Mouse (Mus musculus): Measurements from ENCODE around the gene Zfp827.
"Not testable (repeated sequence)": the region's sequence is repeated elsewhere in the genome, so short reads cannot be mapped to it uniquely, and the experiment has no call there.

Zfp827 gene

DNA sequence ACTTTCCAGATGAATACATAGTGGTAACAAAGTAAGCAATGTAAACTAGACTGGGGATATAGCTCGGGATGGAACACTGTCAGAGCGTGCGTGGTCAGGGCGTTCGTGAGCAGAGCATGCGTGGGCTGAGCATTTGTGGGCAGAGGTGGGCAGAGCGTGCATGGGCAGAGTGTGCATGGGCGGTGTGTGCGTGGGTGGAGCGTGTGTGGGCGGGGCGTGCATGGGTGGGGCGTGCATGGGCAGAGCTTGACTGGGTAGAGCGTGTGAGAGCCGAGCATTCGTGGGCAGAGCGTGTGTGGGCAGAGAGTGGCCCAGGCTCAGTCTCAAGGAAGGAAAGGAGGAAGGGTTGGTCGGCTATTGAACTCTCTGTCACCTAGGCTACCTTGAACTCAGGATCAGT, 84.2 kb downstream of the Zfp827 start:
- no peak for DNase-seq (ENCODE audit: low spot score in 2 of 2)

DNA sequence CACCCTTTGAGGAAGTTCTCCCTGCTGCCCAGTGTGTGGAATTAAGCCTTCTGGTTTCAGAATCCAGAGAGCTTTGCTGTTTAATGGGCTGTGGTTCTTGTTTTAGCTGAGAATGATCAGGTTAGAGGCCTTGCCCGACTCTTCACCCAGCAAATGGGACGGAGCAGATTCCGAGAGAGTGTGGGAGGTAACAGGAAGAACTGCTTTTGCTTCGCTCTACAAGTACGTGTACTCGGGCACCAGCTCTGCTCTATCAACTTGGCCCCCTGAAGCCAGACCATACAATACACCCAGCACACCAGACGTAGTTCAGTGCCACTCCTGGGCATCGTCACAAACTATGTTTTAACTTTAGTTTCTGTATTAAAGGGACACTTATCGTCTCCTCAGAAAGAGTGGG, 85.3 kb downstream of the Zfp827 start:
- DNase-seq (ENCODE audit: low spot score in 2 of 2): no peak

DNA sequence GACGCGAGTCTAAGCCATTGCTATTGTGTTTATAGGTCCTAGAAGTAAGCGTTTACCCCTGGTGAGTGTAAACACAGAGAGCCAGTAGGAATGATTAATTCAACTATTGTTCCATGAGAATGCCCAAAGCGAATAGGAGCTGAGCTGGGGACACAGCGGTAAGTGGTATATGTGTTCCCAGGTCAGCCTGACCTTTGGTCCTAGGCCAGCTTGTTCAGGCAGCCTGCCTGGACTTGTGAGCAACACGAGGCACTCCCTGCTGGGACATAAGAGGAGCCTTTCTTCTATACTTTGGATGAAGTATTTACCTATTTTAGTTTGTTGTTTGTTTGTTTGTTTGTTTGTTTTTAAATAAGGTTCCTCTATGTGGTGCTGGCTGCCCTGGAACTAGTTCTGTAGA, 86.3 kb downstream of the Zfp827 start:
- no peak for DNase-seq (ENCODE audit: low spot score in 2 of 2)

DNA sequence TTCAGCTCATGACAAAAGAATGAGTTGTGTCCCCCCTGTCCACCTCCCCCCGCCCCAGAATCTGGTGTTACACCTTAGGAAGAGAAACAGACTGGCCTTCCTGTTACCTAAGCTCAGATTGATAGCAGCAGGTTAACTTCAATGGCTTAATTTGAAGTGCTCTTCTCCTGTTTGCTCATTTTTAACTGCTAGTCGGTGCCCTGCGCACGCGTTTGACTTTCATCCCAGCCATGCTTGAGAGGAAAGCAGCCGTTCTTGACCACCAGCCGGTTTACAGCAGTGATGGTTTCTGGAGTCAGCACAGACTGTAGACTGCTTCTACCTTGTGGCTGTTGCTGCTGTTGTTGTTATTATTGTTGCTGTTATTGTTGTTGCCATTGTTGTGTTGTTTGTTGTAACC, 88.2 kb downstream of the Zfp827 start:
- no peak for DNase-seq (ENCODE audit: low spot score in 2 of 2)

DNA sequence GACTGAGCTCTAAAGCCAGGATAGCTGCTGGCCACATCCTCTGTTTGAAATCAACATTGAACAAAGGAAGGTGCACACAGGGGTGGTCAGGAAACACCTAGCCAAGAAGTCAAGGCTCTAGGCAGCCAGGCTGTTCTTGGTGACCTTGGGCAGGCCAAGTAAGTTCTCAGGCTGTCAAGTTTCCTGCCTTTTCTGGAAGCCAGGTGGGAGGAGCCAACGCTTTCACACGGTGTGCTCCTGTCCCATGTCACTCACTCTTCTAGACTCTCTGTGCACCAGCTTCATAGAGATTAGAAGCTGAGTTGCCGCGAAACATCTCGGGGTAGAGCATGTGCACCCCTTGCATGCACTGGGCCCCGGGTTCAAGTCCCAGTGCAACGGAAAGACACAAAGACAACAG, 89.5 kb downstream of the Zfp827 start:
- no peak for DNase-seq (ENCODE audit: low spot score in 2 of 2)

DNA sequence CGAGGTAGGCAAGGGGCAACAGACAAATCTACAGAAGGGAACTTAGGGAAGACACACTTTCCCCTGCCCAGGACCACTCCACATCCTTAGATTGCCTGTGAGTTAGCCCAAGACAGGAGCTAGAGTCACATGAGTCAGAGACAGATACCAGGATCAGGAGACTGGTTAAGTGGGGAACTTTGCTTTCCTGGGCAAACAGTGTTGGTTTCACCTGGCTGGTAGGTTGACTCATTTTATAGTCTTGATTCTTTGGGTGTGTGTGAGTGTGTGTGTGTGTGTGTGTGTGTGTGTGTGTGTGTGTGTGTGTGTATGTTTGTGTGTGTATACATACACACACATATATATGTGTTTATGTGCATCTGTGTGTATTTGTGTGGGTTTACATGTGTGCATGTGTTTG, 93.4 kb downstream of the Zfp827 start:
- DNase-seq (ENCODE audit: low spot score in 2 of 2): no peak

DNA sequence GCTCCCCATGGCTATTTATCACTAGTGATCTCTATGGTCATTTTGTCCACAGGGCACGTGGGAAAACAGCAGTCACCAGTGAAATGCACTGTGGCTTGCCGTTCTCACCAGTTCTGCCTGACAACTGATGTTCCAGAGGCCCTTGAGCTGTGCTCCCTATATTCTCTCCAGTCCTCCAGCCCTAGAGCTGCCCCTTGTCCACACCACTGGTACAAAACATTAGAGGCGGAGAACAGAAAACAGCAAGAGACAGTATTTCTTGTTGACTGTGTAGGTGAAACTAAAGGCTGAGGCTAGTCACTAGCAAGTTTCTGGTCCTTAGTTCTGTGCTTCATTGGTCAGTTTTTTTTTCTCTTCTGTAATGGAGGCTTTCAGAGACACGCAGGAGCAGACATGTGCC, 96.0 kb downstream of the Zfp827 start:
- DNase-seq (ENCODE audit: low spot score in 2 of 2): no peak

DNA sequence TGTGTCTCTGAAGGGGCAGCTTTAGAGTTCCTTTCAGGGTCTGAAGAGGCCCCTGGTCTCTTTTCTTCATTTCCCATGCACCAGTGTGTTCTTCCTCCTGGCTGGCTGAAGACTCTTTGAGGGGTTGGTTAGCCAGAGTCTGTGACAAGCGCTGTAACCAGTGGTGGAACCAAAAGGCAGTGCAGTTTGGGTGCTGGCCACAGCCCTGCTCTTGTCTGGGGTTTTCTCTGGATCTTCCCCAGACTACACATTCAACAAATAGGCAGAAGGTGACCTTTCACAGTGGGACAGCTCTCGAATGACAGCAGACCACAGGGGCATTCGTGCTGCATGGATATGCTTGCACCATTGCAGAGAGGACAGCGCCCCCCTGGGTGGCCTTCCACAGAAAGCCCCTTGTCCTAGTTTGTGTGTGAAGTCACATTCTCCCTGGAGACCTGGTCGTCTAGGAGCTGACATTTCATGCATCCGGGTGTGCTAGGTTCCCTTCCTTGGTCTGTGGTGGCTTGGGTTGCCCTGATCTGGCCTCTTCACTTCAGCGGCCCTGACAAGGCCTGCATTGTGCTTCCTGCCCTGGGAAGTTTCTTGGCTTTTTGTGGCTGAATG, 99.1 kb downstream of the Zfp827 start:
- DNase-seq (ENCODE audit: low spot score in 2 of 2): no peak

DNA sequence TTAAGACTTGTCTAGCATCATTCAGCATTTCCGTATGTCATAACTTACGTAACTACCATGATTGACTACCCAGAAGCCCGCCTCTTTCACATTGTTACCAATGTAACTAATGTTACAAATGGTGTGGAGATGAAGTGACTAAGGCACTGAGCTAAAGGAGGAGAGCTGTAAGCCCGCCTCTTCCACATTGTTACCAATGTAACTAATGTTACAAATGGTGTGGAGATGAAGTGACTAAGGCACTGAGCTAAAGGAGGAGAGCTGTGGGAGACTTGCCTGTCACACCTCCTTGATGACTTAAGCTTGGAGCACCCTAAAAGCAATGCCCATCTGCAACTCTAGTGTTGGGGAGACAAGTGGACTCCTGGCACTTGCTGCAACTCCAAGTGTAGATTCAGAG, 100.3 kb downstream of the Zfp827 start:
- not testable (repeated sequence) for DNase-seq (ENCODE audit: low spot score in 2 of 2)

DNA sequence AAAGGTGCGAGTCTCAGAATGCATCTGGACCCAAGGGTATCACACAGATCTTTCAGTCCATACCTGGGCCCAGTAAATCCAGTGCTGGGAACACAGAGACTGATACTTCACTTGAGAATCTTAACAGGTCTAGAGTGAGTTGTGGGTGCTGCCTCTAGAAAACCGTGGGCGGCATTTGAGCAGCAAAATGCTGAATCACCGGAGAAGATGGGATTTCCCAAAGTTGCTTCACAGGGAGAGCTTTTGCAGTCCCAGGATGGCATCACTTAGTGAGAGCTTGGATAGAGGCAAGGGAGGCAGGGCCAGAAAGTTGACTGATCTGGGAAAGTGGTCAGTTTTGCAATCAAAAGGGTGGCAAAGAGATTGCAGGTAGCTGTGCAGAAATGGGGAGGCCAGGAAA, 111.4 kb downstream of the Zfp827 start:
- no peak for DNase-seq (ENCODE audit: low spot score in 2 of 2)

DNA sequence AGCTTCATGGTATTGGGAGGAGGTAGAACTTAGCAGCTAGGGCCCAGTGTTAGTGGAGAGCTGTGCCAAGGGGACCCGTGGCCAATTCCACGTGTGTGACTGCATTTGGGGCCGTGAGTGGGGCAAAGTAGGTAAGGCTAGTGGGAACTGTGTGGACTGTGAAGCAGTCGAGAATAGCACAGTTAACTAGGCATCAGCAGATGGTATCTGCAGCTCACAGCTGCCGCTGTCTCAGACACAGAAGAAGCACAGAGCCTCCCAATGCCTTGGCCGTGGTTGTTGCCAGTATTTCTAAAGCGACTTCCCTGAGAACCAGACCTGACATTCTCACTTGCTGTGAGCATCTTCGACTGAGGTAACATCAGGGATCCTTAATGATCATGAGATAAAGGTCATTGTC, 112.7 kb downstream of the Zfp827 start:
- no peak for DNase-seq (ENCODE audit: low spot score in 2 of 2)

DNA sequence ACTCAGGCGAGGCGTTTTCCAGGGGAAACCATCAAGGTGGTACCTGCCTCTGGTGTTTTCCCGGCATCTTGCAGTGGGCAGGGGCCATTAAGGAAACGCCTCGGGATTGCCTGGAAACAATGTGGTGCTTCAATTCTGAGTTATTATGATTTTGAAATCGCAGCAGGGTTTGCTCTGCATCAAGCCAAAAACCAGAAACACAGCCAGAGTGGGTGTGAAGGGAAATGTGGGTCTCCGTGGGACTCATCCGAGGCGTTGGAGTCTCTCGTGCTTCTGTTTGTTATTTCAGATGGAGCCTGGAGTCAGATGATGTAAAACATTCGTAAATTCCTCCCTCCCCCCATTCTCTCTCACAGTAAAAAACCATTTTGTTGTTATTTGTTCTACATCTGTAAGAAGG, 113.4 kb downstream of the Zfp827 start:
- no peak for DNase-seq (ENCODE audit: low spot score in 2 of 2)

DNA sequence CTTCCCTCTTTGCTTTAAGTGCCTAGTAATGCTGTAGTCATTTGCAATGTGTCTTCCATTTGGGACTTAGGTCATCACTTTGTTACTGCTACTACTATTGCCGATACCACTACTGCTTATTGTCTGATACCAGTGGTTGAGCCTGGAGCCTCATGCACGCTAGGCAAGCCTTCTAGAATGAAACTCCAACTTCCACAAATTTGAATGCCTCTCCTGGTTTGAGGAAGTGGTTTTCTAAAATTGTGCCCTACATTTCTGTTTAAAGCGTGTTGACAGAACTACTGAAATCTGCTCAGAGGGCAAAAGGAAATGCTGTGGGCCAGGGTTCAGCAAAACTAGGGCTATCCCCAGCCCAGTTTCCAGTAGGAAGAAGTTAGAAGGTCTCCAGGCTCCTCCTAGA, 115.5 kb downstream of the Zfp827 start:
- no peak for DNase-seq (ENCODE audit: low spot score in 2 of 2)

DNA sequence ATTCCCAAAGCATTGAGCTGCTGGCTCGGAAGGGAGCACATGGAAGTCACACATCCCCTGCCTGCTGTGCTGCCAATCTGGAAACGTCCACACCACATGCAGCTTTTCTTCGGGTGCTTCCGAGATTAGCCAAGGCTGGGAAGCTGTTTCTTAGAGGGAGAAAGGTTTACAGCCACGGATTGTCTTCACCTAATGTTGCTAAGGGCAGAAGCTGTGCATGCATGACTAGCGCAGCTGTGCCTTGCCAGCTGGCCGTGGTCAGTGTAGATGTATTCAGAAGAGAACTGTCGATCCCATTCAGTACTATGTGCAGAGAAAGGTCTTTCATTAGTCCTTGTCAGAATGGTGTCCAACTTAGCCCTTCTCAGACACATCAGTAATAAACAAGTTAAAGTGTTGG, 117.0 kb downstream of the Zfp827 start:
- DNase-seq (ENCODE audit: low spot score in 2 of 2): no peak

DNA sequence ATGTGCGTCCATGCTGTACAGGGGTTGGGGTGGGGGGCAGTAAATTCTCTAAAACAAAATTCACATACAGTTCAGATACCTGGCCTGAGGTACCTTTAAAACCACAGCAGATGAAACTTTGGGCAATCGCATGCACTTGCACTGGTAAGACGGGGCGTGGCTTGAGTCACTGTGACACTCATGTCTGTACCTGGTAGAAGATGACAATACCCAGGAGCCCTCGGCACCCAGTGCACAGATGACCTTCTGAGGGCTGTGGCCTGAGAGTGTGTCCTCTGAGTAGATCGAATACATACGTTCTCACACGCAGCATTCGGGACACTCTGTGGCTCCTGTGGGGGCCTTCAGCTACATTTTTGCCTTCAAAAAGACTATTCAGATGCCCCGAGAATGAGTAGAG, 117.4 kb downstream of the Zfp827 start:
- no peak for DNase-seq (ENCODE audit: low spot score in 2 of 2)

DNA sequence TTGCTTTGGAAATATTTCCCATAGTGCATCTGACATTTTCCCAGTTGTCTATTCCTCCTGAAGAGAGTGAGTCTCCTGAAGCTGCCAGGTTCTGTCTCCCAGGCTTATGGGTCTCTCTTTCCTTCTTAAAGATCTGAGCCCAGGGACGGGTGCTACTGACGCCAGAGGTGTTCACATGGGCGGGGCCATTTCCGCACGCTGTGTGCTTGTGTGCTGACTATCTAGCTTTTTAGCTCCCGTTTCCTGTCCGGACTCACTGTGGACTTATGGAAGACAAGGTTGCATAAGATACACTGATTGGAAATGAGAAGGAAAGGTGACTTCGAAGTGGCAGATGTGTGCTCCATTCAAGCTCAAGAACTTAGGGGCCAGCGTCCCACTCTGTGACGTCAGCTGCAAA, 120.6 kb downstream of the Zfp827 start:
- DNase-seq (ENCODE audit: low spot score in 2 of 2): no peak

DNA sequence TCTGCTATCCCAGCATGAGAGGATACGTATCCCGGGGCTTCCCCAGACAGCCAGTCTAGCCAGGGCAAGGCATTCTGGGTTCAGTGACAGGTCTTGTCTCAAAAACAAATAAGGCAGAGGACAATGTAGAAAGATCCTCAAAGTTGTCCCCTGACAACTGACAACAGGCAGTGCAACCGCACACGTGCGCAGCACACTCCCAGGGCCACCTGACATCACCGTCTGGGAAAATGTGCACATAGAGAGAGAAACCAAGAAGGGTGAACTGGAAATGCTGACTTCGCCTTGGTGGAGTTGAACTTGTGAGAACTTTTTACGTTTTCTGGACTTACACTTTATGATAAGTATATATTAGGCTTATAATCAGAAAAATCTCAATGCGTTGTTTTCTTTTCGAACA, 121.6 kb downstream of the Zfp827 start:
- no peak for DNase-seq (ENCODE audit: low spot score in 2 of 2)

DNA sequence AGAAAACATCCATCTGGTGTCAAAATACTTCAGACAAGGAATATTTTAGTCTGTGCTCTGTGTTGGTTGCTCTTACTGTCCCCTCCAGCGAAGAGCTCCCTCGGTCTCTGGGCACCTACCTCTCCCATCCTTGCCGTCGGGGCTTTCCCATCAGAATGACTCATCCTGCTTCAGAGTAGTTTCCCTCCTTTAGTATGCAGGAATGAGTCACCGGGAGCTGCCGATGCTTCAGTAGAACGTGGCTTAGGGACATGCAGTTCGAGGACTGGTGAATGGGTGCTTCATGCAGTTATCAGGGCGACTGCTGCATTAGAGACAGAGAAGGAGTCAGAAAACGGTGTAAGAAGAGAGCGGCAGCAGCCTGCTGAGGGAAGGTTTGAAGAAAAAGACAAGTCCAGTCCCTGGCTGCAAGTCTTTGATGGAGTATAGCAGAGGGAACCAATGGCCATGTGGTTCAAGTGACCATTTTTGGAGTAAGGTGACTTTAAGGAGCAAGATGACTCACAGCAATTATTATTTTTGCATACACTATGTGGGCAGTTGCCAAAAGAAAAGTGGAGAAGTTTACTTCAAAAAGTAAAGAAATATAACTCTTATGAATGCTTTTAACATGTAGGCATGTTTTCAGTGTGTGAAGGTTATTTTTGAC, 122.4 kb downstream of the Zfp827 start:
- DNase-seq (ENCODE audit: low spot score in 2 of 2): no peak

DNA sequence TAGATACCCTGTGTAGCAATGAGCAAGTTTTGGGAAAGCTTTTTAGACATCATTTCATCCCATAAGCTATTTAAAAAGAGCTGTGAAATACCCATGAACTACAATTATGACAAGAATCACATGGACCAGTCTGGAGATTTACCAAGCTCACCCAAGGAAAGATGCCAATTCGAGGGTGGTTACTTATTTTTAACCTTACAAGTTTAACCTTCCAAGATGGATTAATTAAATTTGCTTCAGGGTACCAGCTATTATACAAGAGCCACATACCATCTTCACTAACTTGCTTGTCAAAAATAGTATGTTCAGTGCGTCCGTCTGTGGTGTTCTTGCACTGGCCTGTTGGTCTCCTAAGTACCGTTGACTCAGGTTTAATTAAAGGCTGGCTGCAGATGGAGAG, 123.4 kb downstream of the Zfp827 start:
- DNase-seq (ENCODE audit: low spot score in 2 of 2): no peak

DNA sequence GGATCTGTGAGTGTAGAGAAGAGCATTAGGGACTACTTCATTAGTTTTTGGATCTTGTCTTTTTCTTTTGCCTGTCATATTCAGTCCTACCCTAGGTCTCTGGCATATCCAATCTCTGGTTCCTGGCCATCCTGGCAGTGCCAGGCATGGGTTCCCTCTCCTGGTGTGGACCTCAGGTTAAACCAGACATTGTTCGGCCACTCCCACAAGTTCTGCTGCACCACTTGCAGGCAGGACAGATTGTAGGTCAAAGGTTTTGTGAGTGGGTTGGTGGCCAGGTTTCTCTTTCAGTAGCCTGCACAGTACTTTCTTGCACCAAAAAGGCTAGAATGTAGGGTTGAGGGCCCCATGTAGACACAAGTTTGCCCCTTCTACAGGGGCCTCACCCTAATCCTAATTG, 125.0 kb downstream of the Zfp827 start:
- no peak for DNase-seq (ENCODE audit: low spot score in 2 of 2)

DNA sequence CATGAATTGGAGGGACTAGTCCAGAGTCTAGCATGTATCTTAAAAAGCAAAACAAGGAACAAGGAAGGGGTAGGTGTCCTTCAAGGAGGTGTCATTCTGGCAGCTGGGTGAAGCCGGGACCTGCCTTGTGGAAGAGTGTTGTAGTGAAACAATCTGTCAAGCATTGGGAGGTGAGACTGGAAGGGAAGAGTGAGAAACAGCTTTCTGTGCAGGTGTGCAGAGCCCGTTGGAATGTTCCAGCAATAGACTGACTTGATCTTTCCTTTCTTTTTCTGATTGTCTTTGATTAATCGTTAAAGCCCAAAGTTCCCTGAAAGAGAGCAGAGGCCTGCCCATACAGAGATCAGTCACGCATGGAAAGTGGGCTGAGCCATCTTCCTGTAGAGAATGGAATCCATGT, 125.4 kb downstream of the Zfp827 start:
- no peak for DNase-seq (ENCODE audit: low spot score in 2 of 2)

DNA sequence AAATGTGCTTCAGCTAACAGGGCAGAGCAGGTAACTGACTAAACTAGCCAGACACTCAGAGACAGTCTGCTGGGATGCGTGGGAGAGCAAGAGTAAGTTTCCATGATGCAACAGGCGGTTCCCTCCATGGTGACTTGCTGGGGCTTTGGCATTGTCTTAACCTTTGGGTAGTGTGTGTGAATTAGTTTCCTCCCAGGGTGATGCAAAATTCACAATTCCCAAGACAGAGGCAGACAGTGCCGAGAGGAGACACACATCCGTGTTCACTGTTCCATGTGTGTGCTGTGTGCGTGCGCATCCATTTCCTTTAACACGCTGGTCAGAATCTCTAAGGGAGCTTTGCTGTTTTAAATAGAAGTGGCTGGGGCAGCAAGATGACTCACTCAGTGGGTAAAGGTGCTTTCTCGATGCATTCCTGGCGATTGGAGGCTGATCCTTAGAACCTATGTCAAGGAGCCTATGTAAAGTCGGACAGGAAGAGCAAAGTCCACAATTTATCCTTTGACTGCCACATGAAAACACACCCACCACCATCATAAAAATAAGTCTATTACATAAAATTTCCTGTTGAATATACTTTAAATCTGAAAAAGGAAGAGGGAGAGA, 127.4 kb downstream of the Zfp827 start:
- no peak for DNase-seq (ENCODE audit: low spot score in 2 of 2)

DNA sequence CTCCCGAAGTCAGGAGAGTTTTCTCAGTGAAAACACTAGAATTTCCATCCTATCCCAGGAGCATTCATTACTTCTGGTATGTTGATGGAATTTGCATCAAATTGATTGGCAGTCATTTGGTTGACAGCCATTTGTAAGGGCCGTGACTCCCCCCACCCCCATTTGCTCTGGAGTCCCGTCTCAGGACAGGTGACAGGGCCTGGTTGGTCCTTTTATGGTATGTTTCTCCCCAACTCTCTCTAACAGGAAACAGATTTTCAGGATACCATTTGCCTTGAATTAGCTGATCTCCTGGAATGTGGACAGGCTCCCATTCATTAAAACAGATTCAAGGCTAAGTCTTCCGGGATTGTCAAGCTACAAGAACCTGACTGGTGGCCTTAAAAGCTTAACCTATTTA, 129.1 kb downstream of the Zfp827 start:
- DNase-seq (ENCODE audit: low spot score in 2 of 2): no peak

DNA sequence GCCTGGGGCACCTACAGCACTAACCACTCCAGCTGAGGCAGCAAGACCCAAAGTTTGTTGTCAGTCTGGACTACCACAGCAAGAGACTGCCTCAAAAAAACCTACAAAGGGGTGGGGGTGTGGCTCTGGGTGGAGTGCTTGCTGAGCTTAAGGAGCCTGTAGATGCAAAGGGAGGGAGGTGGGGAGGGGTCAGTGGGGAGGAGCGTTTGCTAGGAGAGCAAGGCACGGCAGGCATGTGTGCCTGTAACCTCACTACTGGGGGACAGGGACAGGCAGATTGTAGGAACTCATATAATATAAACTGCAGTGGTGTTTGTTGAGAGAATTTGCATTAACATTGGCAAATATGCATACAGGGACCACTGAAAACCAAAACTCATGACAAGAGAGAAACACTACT, 130.1 kb downstream of the Zfp827 start:
- no peak for DNase-seq (ENCODE audit: low spot score in 2 of 2)

Data from natural killer cell, adult 2 months (primary cell).